Mouse (Mus musculus) heart, adult 2 months (tissue): ENCODE data around the gene Myo19.

Experiments
- CTCF ChIP-seq: fragments of 200-600 bp; IDR thresholded peaks from 2 replicates; pipeline ENCODE4 v1.8.1; 2022; ENCODE audit warnings: antibody characterized with exemption, mild to moderate bottlenecking, moderate library complexity
- POLR2A ChIP-seq: fragments of 200-500 bp; IDR thresholded peaks from 2 replicates; pipeline ENCODE4 v1.6.1; 2011; ENCODE audit warnings: mild to moderate bottlenecking, low read depth, low read length, control low read depth; ENCODE audit not compliant: insufficient read depth

DNA sequence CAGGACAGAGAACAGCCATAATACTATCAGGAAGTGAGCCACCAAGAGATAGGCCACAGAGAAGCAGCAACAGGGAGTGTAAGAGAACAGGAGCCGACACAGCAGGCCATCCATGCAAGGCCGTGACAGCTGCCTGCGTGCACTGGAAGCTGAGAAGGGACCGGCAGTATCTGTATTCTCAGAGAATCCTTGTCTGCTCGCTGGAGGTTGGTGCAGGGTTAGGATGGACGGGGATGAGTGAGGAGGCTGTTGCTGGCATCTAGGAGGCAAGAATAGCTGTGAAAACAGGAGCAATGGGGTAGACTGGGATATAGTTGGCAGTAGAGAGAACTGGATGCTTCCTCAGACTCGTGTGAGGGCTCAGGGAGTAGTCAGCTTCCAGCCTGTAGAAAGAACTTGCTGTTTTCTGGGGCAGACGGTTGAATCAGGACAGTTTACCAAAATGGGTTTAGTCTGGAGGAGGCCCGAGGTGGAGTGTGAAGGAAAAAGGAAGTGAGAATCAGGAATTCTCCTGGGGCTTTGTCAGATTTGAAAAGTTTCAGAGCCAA, 24.7 kb downstream of the Myo19 start:
- no peak for TF ChIP-seq POLR2A
- TF ChIP-seq CTCF = no peak
